Mouse (Mus musculus) CH12.LX (cell line): ENCODE data around the gene Psmc1. TPM values are rescaled to one million over a fixed set of nuclear protein-coding genes. Genes with fewer than 3 reads are reported as not detected.

ENCODE experiments used
- DNase-seq: peaks from one replicate; pipeline ENCODE4 v3.0.0-alpha.2; 2013; ENCODE audit errors: extremely low read depth
- H3K27ac ChIP-seq: 2 replicates; pipeline ENCODE4 v1.5.1; 2012; ENCODE audit warnings: low read depth, mild to moderate bottlenecking, control low read depth, moderate library complexity; ENCODE audit not compliant: insufficient read depth
- H3K27me3 ChIP-seq: replicated peaks from 2 replicates; pipeline ENCODE3; 2012; ENCODE audit warnings: inconsistent platforms
- H3K36me3 ChIP-seq, 2 experiments: replicated peaks in 1 of 2; 2 replicates each; pipeline versions ENCODE3 to v1.6.1; 2012; ENCODE audit warnings: inconsistent platforms in 1 of 2, low read length in 1 of 2, mild to moderate bottlenecking in 1 of 2, mixed read lengths in 1 of 2, moderate library complexity in 1 of 2; ENCODE audit not compliant: control insufficient read depth in 1 of 2, insufficient read depth in 1 of 2
- H3K4me1 ChIP-seq, 2 experiments: 2 replicates each; pipeline ENCODE4 v1.6.1; 2012; ENCODE audit warnings: inconsistent platforms in 1 of 2, moderate library complexity in 1 of 2; ENCODE audit not compliant: insufficient read depth in 2 of 2, control insufficient read depth in 1 of 2
- H3K4me2 ChIP-seq: 2 replicates; pipeline ENCODE4 v1.6.1; 2012; ENCODE audit warnings: low read depth, mild to moderate bottlenecking, control low read depth; ENCODE audit not compliant: poor library complexity, insufficient read depth, severe bottlenecking
- H3K4me3 ChIP-seq, 3 experiments: fragments of 150-350 bp in 1 of 3; sonication (generic) in 1 of 3; replicated peaks in 1 of 3; 2 replicates each; pipeline versions ENCODE3 to v1.5.1; 2011 to 2012; ENCODE audit warnings: low read depth in 2 of 3, low read length in 2 of 3, mild to moderate bottlenecking in 2 of 3, moderate library complexity in 2 of 3, control low read depth in 1 of 3, improper control_type of control experiment in 1 of 3, inconsistent platforms in 1 of 3, mixed read lengths in 1 of 3; ENCODE audit not compliant: poor library complexity in 1 of 3
- H3K79me2 ChIP-seq: replicated peaks from 2 replicates; pipeline ENCODE4 v1.6.1; 2012; ENCODE audit warnings: mild to moderate bottlenecking, moderate library complexity; ENCODE audit not compliant: control insufficient read depth, poor library complexity, insufficient read depth, severe bottlenecking; ENCODE audit errors: extremely low read depth
- H3K9ac ChIP-seq: 2 replicates; pipeline ENCODE4 v1.6.1; 2012; ENCODE audit warnings: low read depth, mild to moderate bottlenecking, control low read depth, moderate library complexity; ENCODE audit not compliant: insufficient read depth
- H3K9me3 ChIP-seq: replicated peaks from 2 replicates; pipeline ENCODE3; 2012; ENCODE audit warnings: low read length, inconsistent platforms, mixed read lengths
- BHLHE40 ChIP-seq: IDR thresholded peaks from 2 replicates; pipeline ENCODE4 v1.6.1; 2011; ENCODE audit warnings: mild to moderate bottlenecking, low read depth, low read length, improper control_type of control experiment
- EP300 ChIP-seq: IDR thresholded peaks from 2 replicates; pipeline ENCODE4 v1.6.1; 2011; ENCODE audit warnings: low read length, improper control_type of control experiment
- HCFC1 ChIP-seq: IDR thresholded peaks from 2 replicates; pipeline ENCODE4 v1.6.1; 2012; ENCODE audit warnings: low read depth, mild to moderate bottlenecking, inconsistent platforms, low read length, improper control_type of control experiment
- IRF4 ChIP-seq: IDR thresholded peaks from 2 replicates; pipeline ENCODE4 v1.6.1; 2014; ENCODE audit warnings: low read depth, mild to moderate bottlenecking, inconsistent platforms, low read length, improper control_type of control experiment
- JUN ChIP-seq: IDR thresholded peaks from 2 replicates; pipeline ENCODE4 v1.6.1; 2011; ENCODE audit warnings: low read depth, mild to moderate bottlenecking, low read length, improper control_type of control experiment, moderate library complexity; ENCODE audit not compliant: insufficient read depth
- JUND ChIP-seq: conservative IDR thresholded peaks from 2 replicates; pipeline ENCODE4 v1.6.1; 2011; ENCODE audit warnings: low read depth, low read length, improper control_type of control experiment
- KAT2A ChIP-seq: IDR thresholded peaks from 2 replicates; pipeline ENCODE4 v1.6.1; 2012; ENCODE audit warnings: low read length, improper control_type of control experiment, inconsistent platforms; ENCODE audit not compliant: insufficient replicate concordance
- MXI1 ChIP-seq: IDR thresholded peaks from 2 replicates; pipeline ENCODE4 v1.6.1; 2011; ENCODE audit warnings: mild to moderate bottlenecking, low read depth, low read length, improper control_type of control experiment
- NELFE ChIP-seq: IDR thresholded peaks from 2 replicates; pipeline ENCODE4 v1.6.1; 2011; ENCODE audit warnings: low read depth, low read length, improper control_type of control experiment
- PAX5 ChIP-seq: IDR thresholded peaks from 2 replicates; pipeline ENCODE4 v1.6.1; 2012; ENCODE audit warnings: low read length, inconsistent platforms, mixed read lengths
- POLR2AphosphoS2 ChIP-seq: IDR thresholded peaks from 2 replicates; pipeline ENCODE4 v1.6.1; 2011; ENCODE audit warnings: low read depth, low read length, improper control_type of control experiment
- RAD21 ChIP-seq: IDR thresholded peaks from 2 replicates; pipeline ENCODE4 v1.6.1; 2011; ENCODE audit warnings: low read depth, mild to moderate bottlenecking, low read length, improper control_type of control experiment, moderate library complexity
- TBP ChIP-seq: conservative IDR thresholded peaks from 2 replicates; pipeline ENCODE4 v1.6.1; 2011; ENCODE audit warnings: low read depth, low read length, improper control_type of control experiment
- TCF12 ChIP-seq: IDR thresholded peaks from 2 replicates; pipeline ENCODE4 v1.6.1; 2014; ENCODE audit warnings: low read depth, mild to moderate bottlenecking, inconsistent platforms, low read length, improper control_type of control experiment
- USF1 ChIP-seq: IDR thresholded peaks from 2 replicates; pipeline ENCODE4 v1.6.1; 2014; ENCODE audit warnings: low read depth, mild to moderate bottlenecking, inconsistent platforms, low read length, improper control_type of control experiment
- USF2 ChIP-seq: conservative IDR thresholded peaks from 2 replicates; pipeline ENCODE4 v1.6.1; 2011; ENCODE audit warnings: low read depth, low read length, improper control_type of control experiment
- ZC3H11A ChIP-seq: IDR thresholded peaks from 2 replicates; pipeline ENCODE4 v1.6.1; 2012; ENCODE audit warnings: low read depth, mild to moderate bottlenecking, inconsistent platforms, low read length, improper control_type of control experiment
- ZNF384 ChIP-seq: IDR thresholded peaks from 2 replicates; pipeline ENCODE4 v1.6.1; 2012; ENCODE audit warnings: low read depth, low read length, improper control_type of control experiment, inconsistent platforms
- dilution Hi-C: fragments of 300-500 bp; cut with MboI; formaldehyde crosslinking; loops from 2 replicates; pipeline ENCODE4 v1.14.3; 2020; ENCODE audit warnings: low sequenced_read_pairs; ENCODE audit not compliant: extremely low pct_unique_long_range_greater_than_20kb, extremely low pct_ligation_motif_present
- in situ Hi-C: fragments of 300-500 bp; cut with MboI; formaldehyde crosslinking; loops from 3 replicates; pipeline ENCODE4 v1.14.3; 2019; ENCODE audit warnings: low sequenced_read_pairs, low pct_ligation_motif_present, low pct_unique_long_range_greater_than_20kb, mixed read lengths
- polyA plus RNA-seq: library from polyadenylated mRNA; unstranded; fragments of >175 nt; gene quantifications from 2 replicates; pipeline ENCODE4 v1.2.1, GENCODE M21; 2012; ENCODE audit warnings: low read depth; ENCODE audit not compliant: insufficient read length
- total RNA-seq, 2 experiments: library from RNA; depleted of rRNA; stranded (reverse); fragments of 300-350 nt in 1 of 2; fragments of >200 nt in 1 of 2; gene quantifications; 2 replicates each; pipeline ENCODE4 v1.2.3; 2012 to 2014

Gene Psmc1
- total and polyA plus RNA-seq, 3 experiments, result 244 to 501 (median 278) TPM

- TF ChIP-seq TBP, result no peak
- no peak for TF ChIP-seq HCFC1
- peak; percentile 71 for TF ChIP-seq TCF12
- no peak for TF ChIP-seq RAD21
- TF ChIP-seq BHLHE40, result peak; percentile 37; the same call in 1 of the 2 replicates
- TF ChIP-seq JUND, result no peak
- no peak for TF ChIP-seq USF2
- TF ChIP-seq MXI1, result no peak
- TF ChIP-seq KAT2A, result no peak
- TF ChIP-seq EP300, result no peak
- TF ChIP-seq, all 38 proteins: peak for 2
- dilution Hi-C loops, result no loop called here
- Histone ChIP-seq H3K4me2 (no peak overlapping the region), H3K4me1 (peaks cover 6 to 11% of the 10 kb centered on the region in 2 experiments), H3K79me2 (no peaks in the 10 kb centered on the region), H3K9me3 (no peaks in the 10 kb centered on the region), H3K9ac (no peak overlapping the region), H3K36me3 (no peaks in the 10 kb centered on the region), H3K27ac (no peak overlapping the region), H3K27me3 (no peaks in the 10 kb centered on the region), H3K4me3 (no peak overlapping the region)
- in situ Hi-C loops, result no loop called here
- DNase-seq, result no peak
Measured at GRCm38 (mm10) chr12:100067477-100067876, 42.5 kb upstream of the Psmc1 start.

DNA sequence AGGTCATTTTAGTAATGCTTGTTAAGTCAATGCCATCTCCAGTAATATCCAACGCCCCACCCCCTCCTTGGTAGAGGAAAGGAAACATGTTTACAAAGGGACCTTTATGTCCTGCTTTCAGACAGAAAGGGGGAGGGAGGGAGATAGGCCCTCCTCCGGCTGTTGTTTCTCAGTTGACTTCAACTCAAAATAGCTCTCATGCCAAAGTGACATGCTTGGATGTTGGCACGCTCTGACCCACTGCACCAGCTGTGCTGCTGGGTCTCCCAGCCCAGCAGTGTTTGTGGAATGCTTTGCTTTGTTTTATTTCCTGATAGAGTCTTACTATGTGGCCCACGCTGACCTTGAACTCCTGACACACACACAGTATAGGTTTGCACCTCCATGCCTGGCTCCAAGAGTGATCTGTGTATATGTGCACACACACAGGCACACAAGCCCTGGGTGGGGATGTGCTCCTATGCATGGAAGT lies 36.7 kb upstream of the Psmc1 start:
- no peaks in the 10 kb centered on the region for H3K36me3 ChIP-seq
- no peaks in the 10 kb centered on the region for H3K27me3 ChIP-seq
- no peak overlapping the region for H3K4me3 ChIP-seq
- no peak for DNase-seq
- H3K4me1 ChIP-seq, result no peaks in the 10 kb centered on the region
- H3K9me3 ChIP-seq, result no peaks in the 10 kb centered on the region
- TF ChIP-seq ZNF384, result no peak
- TF ChIP-seq USF1, result no peak
- TF ChIP-seq JUN, result no peak
- no peak for TF ChIP-seq EP300
- TF ChIP-seq NELFE, result no peak
- TF ChIP-seq ZC3H11A, result no peak
- TF ChIP-seq IRF4, result no peak
- no peak for TF ChIP-seq POLR2AphosphoS2
- TF ChIP-seq PAX5, result no peak
- TF ChIP-seq, all 38 proteins: peak for 0
- in situ Hi-C loops, result no loop called here
- no peak overlapping the region for H3K9ac ChIP-seq
- dilution Hi-C loops, result no loop called here
- H3K79me2 ChIP-seq, result no peaks in the 10 kb centered on the region
- H3K4me2 ChIP-seq, result no peak overlapping the region
- H3K27ac ChIP-seq, result no peak overlapping the region
